Mouse (Mus musculus): ENCODE data around the gene Ap1m1.

Gene Ap1m1

GRCm38 (mm10) chr8:72259862-72260261 lies 20.0 kb downstream of the Ap1m1 start:
- DNase-seq, result no peak

- no peak for DNase-seq
Observed at GRCm38 (mm10) chr8:72260585-72260984, 20.8 kb downstream of the Ap1m1 start.

GRCm38 (mm10) chr8:72261019-72261418 lies 21.2 kb downstream of the Ap1m1 start:
- DNase-seq, result peak; percentile 51 to 77

GRCm38 (mm10) chr8:72261431-72261830 lies 21.6 kb downstream of the Ap1m1 start:
- no peak for DNase-seq

GRCm38 (mm10) chr8:72261872-72262271 lies 22.1 kb downstream of the Ap1m1 start:
- no peak for DNase-seq

- no peak for DNase-seq
Observed at GRCm38 (mm10) chr8:72262756-72263155, 22.9 kb downstream of the Ap1m1 start.

GRCm38 (mm10) chr8:72263451-72263850 lies 23.6 kb downstream of the Ap1m1 start:
- no peak for DNase-seq

GRCm38 (mm10) chr8:72265342-72265741 lies 25.5 kb downstream of the Ap1m1 start:
- DNase-seq, result no peak

- no peak for DNase-seq
Observed at GRCm38 (mm10) chr8:72266671-72267070, 26.9 kb downstream of the Ap1m1 start.

- peak; percentile 63 for DNase-seq
Observed at GRCm38 (mm10) chr8:72267106-72267505, 27.3 kb downstream of the Ap1m1 start.

- DNase-seq, result peak; percentile 56 to 58
Observed at GRCm38 (mm10) chr8:72268356-72268755, 28.5 kb downstream of the Ap1m1 start.

GRCm38 (mm10) chr8:72270606-72271005 lies 30.8 kb downstream of the Ap1m1 start:
- peak; percentile 70 to 81 for DNase-seq

- no peak for DNase-seq
Observed at GRCm38 (mm10) chr8:72271051-72271660, 31.3 kb downstream of the Ap1m1 start.

- DNase-seq, result no peak
Observed at GRCm38 (mm10) chr8:72271691-72272090, 31.9 kb downstream of the Ap1m1 start.

GRCm38 (mm10) chr8:72272361-72272760 lies 32.5 kb downstream of the Ap1m1 start:
- peak; percentile 73 to 80 for DNase-seq

GRCm38 (mm10) chr8:72273111-72273770 lies 33.4 kb downstream of the Ap1m1 start:
- DNase-seq, result no peak

GRCm38 (mm10) chr8:72273807-72274206 lies 34.0 kb downstream of the Ap1m1 start:
- DNase-seq, result peak; percentile 59 to 70

GRCm38 (mm10) chr8:72277244-72277643 lies 37.4 kb downstream of the Ap1m1 start:
- no peak for DNase-seq

GRCm38 (mm10) chr8:72279151-72279550 lies 39.3 kb downstream of the Ap1m1 start:
- DNase-seq, result peak; percentile 44 to 46

- no peak for DNase-seq
Observed at GRCm38 (mm10) chr8:72281634-72282033, 41.8 kb downstream of the Ap1m1 start.

- no peak for DNase-seq
Observed at GRCm38 (mm10) chr8:72285285-72285684, 45.5 kb downstream of the Ap1m1 start.

- no peak for DNase-seq
Observed at GRCm38 (mm10) chr8:72289051-72289450, 49.2 kb downstream of the Ap1m1 start.

GRCm38 (mm10) chr8:72291104-72291503 lies 51.3 kb downstream of the Ap1m1 start:
- no peak for DNase-seq

GRCm38 (mm10) chr8:72293309-72293708 lies 53.5 kb downstream of the Ap1m1 start:
- no peak for DNase-seq

GRCm38 (mm10) chr8:72295125-72295524 lies 55.3 kb downstream of the Ap1m1 start:
- DNase-seq, result no peak
